Mouse (Mus musculus) embryonic fibroblast, embryonic 13.5 days (primary cell): ENCODE measurements around the gene Rph3a.

ENCODE experiments used
- CTCF ChIP-seq: IDR thresholded peaks from 2 replicates; pipeline ENCODE4 v1.5.1; 2011; ENCODE audit warnings: mild to moderate bottlenecking, control low read depth, low read length, moderate library complexity, borderline replicate concordance; ENCODE audit not compliant: insufficient read depth
- POLR2A ChIP-seq: IDR thresholded peaks from 2 replicates; pipeline ENCODE4 v1.6.1; 2011; ENCODE audit warnings: low read depth, mild to moderate bottlenecking, control low read depth, low read length, moderate library complexity

- TF ChIP-seq POLR2A (no peak), CTCF (no peak)
Measured at GRCm38 (mm10) chr5:120920296-120920695, 89.6 kb downstream of the Rph3a start.
